Mouse (Mus musculus) heart, postnatal 4 days (tissue): Measurements from ENCODE around the gene Cradd. TPM values are rescaled to one million over a fixed set of nuclear protein-coding genes. Genes with fewer than 3 reads are reported as not detected.

ENCODE experiments used
- DNase-seq: peaks from one replicate; pipeline ENCODE4 v3.0.0; 2021
- total RNA-seq, 2 experiments: library from RNA; stranded (reverse); gene quantifications; 2 replicates each; pipeline ENCODE4 v1.2.3; 2021

The Cradd gene
- total RNA-seq, 2 experiments from 2014 or later, result 11.3 to 12.2 TPM

GRCm38 (mm10) chr10:95269151-95269550, 54.8 kb downstream of the Cradd start:
- no peak for DNase-seq

- no peak for DNase-seq
Measured at GRCm38 (mm10) chr10:95268366-95268765, 55.6 kb downstream of the Cradd start.

- DNase-seq, result no peak
Measured at GRCm38 (mm10) chr10:95266983-95267382, 57.0 kb downstream of the Cradd start.

GRCm38 (mm10) chr10:95266041-95266762, 57.7 kb downstream of the Cradd start:
- no peak for DNase-seq

- no peak for DNase-seq
Measured at GRCm38 (mm10) chr10:95265576-95265975, 58.4 kb downstream of the Cradd start.

- DNase-seq, result peak; percentile 74
Measured at GRCm38 (mm10) chr10:95264485-95265321, 59.2 kb downstream of the Cradd start.

GRCm38 (mm10) chr10:95262388-95262787, 61.5 kb downstream of the Cradd start:
- peak; percentile 35 for DNase-seq

GRCm38 (mm10) chr10:95261279-95261678, 62.7 kb downstream of the Cradd start:
- no peak for DNase-seq

- DNase-seq, result peak; percentile 63
Measured at GRCm38 (mm10) chr10:95260420-95260819, 63.5 kb downstream of the Cradd start.

GRCm38 (mm10) chr10:95258471-95259155, 65.3 kb downstream of the Cradd start:
- no peak for DNase-seq

- DNase-seq, result no peak
Measured at GRCm38 (mm10) chr10:95257979-95258378, 66.0 kb downstream of the Cradd start.

- no peak for DNase-seq
Measured at GRCm38 (mm10) chr10:95256095-95256494, 67.8 kb downstream of the Cradd start.

GRCm38 (mm10) chr10:95255018-95255680, 68.8 kb downstream of the Cradd start:
- no peak for DNase-seq

- DNase-seq, result peak; percentile 41
Measured at GRCm38 (mm10) chr10:95254453-95255001, 69.4 kb downstream of the Cradd start.

- no peak for DNase-seq
Measured at GRCm38 (mm10) chr10:95254046-95254445, 69.9 kb downstream of the Cradd start.

GRCm38 (mm10) chr10:95251674-95252073, 72.3 kb downstream of the Cradd start:
- DNase-seq, result no peak

GRCm38 (mm10) chr10:95248362-95248761, 75.6 kb downstream of the Cradd start:
- DNase-seq, result peak; percentile 42

GRCm38 (mm10) chr10:95246696-95247095, 77.2 kb downstream of the Cradd start:
- DNase-seq, result no peak

GRCm38 (mm10) chr10:95245680-95245982, 78.3 kb downstream of the Cradd start:
- DNase-seq, result no peak

GRCm38 (mm10) chr10:95244961-95245679, 78.8 kb downstream of the Cradd start:
- no peak for DNase-seq

GRCm38 (mm10) chr10:95239196-95240069, 84.5 kb downstream of the Cradd start:
- no peak for DNase-seq
